Mouse (Mus musculus) midbrain, postnatal 0 days (tissue): Measurements from ENCODE around the gene Nop2. TPM values are rescaled to one million over a fixed set of nuclear protein-coding genes. Genes with fewer than 3 reads are reported as not detected.
A peak's percentile ranks its signal among the peaks of the same experiment; 100 is the strongest.

Experiments used
- ATAC-seq: fragments of 200-750 bp; cut with Nextera tagmentation; 2 replicates; pipeline ENCODE4 v1.8.0; 2017; ENCODE audit warnings: moderate number of reproducible peaks, mild to moderate bottlenecking, moderate TSS enrichment, moderate library complexity; ENCODE audit not compliant: low FRiP score
- DNase-seq: peaks from one replicate; pipeline ENCODE4 v3.0.0-alpha.2; 2015; ENCODE audit warnings: low spot score
- H3K27ac ChIP-seq: fragments of 300-500 bp; sonication (generic); 2 replicates; pipeline ENCODE4 v1.5.1; 2014; ENCODE audit warnings: low read depth, mild to moderate bottlenecking, low read length, mixed read lengths
- H3K27me3 ChIP-seq: fragments of 300-500 bp; sonication (generic); 2 replicates; pipeline ENCODE4 v1.6.1; 2014; ENCODE audit warnings: low read length, control low read depth, mixed read lengths; ENCODE audit not compliant: insufficient read depth
- H3K36me3 ChIP-seq: fragments of 300-500 bp; sonication (generic); 2 replicates; pipeline ENCODE4 v1.6.1; 2014; ENCODE audit warnings: low read length, control low read depth, mixed read lengths; ENCODE audit not compliant: insufficient read depth
- H3K4me1 ChIP-seq: fragments of 300-500 bp; sonication (generic); 2 replicates; pipeline ENCODE4 v1.6.1; 2014; ENCODE audit warnings: mild to moderate bottlenecking, control low read depth, antibody characterized with exemption, low read length, mixed read lengths; ENCODE audit not compliant: insufficient read depth
- H3K4me2 ChIP-seq: fragments of 300-500 bp; sonication (generic); 2 replicates; pipeline ENCODE4 v1.6.1; 2014; ENCODE audit warnings: low read depth, mild to moderate bottlenecking, low read length, mixed read lengths; ENCODE audit not compliant: poor library complexity, severe bottlenecking
- H3K4me3 ChIP-seq: fragments of 300-500 bp; sonication (generic); 2 replicates; pipeline ENCODE4 v1.5.1; 2014; ENCODE audit warnings: low read depth, mild to moderate bottlenecking, low read length, moderate library complexity
- H3K9ac ChIP-seq: fragments of 300-500 bp; sonication (generic); replicated peaks from 2 replicates; pipeline ENCODE4 v1.6.1; 2014; ENCODE audit warnings: mild to moderate bottlenecking, low read length, moderate library complexity, mixed read lengths; ENCODE audit not compliant: poor library complexity, severe bottlenecking
- H3K9me3 ChIP-seq: fragments of 300-500 bp; sonication (generic); 2 replicates; pipeline ENCODE4 v1.6.1; 2016; ENCODE audit warnings: low read length, control low read depth
- CTCF ChIP-seq: IDR thresholded peaks from 2 replicates; pipeline ENCODE4 v1.5.1; 2016; ENCODE audit warnings: antibody characterized with exemption, mild to moderate bottlenecking
- WGBS: fragments of 180-500 bp; shearing (Covaris S2); extraction: QIAGEN DNeasy Blood & Tissue Kit; methylation state at CpG from one replicate; pipeline ENCODE4 v1.1.7; 2014; 5-methylcytosine and 5-hydroxymethylcytosine counted together
- polyA plus RNA-seq: library from polyadenylated mRNA; unstranded; fragments of >200 nt; fragmentation: Nextera tagmentation; extraction: Ambion mirVana; gene quantifications from 2 replicates; pipeline ENCODE4 v1.2.1, GENCODE M21; 2015
- total RNA-seq: library from RNA; depleted of rRNA; stranded (reverse); fragments of >200 nt; gene quantifications from 2 replicates; pipeline ENCODE4 v1.2.3, GENCODE M21; 2014

Gene Nop2
- total and polyA plus RNA-seq, 2 experiments from 2014 or later = 34.5 to 41.4 TPM

DNA sequence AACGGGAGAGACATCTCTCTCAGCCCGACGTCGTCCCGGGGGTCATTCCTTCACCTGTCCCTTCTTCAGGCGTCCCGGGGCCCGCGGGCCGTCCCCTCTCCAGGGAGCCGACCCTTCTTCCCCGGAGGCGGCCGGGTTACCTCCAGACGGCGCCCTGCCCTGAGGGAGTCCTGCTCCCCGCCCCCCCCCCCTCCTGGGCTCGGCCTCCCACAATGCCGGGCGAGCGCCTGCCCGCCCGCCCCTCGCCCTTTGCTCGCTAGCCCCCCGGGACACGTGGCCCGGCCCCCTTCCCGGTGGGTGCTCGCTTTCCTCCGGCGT is 35.5 kb upstream of the Nop2 start:
- WGBS = 0% methylated on average over 6 of the region's 32 CpGs
- ATAC-seq (peak; percentile 9; the same call in 1 of the 2 replicates), DNase-seq (no peak)
- Histone ChIP-seq H3K4me3 (peak overlapping the region; percentile 97), H3K27me3 (no peaks in the 10 kb centered on the region), H3K9ac (peak overlapping the region; percentile 92), H3K9me3 (no peaks in the 10 kb centered on the region), H3K4me1 (peaks cover 23% of the 10 kb centered on the region), H3K36me3 (peaks cover 25% of the 10 kb centered on the region), H3K4me2 (peak overlapping the region; percentile 91), H3K27ac (peak overlapping the region; percentile 90)
- TF ChIP-seq CTCF = no peak

DNA sequence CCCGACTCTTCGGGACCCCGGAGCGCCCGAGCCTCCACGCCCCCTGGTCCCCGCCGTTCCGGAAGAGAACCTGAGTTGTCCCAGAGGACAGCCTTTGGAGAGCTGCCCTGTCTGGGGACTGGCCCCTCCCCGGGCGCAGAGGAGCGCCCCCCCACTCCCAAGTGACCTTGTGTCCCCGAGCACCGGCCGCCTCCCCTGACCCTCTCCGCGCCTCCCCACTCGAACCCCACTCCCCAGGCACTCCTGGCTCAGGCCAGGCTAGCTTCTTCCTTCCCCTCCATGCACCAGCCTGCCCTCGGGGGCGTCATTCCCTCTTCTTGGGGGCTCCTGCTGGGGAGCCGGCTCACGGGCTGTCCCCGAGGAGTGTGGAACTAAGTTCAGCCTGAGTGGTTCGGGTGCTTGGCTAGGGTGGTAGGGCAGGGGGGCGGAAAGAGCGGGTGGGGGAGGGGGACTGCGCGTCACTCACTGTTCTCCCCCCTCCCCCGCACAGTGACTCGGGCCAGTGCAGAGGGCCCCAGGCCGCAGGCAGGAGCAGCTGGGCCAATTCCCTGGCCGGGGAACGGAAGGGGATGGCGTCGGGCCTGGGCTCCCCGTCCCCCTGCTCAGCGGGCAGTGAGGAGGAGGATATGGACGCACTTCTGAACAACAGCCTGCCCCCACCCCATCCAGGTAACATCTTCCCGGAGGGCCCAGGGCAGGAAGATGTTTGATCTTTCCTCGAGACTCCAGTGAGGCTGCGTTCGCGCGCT is 34.9 kb upstream of the Nop2 start:
- peak overlapping the region; percentile 90 for H3K27ac ChIP-seq
- WGBS = under 1% methylated on average over 37 of the region's 44 CpGs
- H3K9ac ChIP-seq = peak overlapping the region; percentile 92
- H3K4me1 ChIP-seq = peaks cover 23% of the 10 kb centered on the region
- ATAC-seq = peak; percentile 28
- H3K4me3 ChIP-seq = peak overlapping the region; percentile 97
- H3K4me2 ChIP-seq = peak overlapping the region; percentile 91
- no peaks in the 10 kb centered on the region for H3K27me3 ChIP-seq
- TF ChIP-seq CTCF = no peak
- H3K36me3 ChIP-seq = peaks cover 30% of the 10 kb centered on the region
- DNase-seq = peak; percentile 68
- H3K9me3 ChIP-seq = no peaks in the 10 kb centered on the region

DNA sequence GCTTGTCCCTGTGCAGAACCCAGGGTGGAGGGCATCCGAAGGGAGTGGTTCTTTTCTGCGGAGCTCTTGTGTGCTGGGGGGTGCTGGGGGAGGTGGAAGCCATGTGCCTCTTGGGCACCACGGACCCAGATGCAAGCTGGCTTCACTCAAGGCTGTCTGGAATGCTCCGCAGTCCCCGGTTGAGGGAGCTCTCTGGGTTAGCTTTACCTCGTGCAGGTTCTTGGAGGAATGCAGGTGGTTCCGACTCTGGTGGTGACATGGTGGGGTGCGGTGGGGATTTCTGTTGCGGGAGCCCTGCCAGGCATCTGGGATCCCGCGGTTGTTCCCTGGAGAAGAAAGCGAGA is 34.4 kb upstream of the Nop2 start:
- 2% methylated on average over 12 of the region's 12 CpGs for WGBS
- H3K4me3 ChIP-seq = peak overlapping the region; percentile 97
- no peaks in the 10 kb centered on the region for H3K27me3 ChIP-seq
- H3K9ac ChIP-seq = peak overlapping the region; percentile 92
- peak overlapping the region; percentile 91 for H3K4me2 ChIP-seq
- peak; percentile 6; the same call in 1 of the 2 replicates for ATAC-seq
- peaks cover 23% of the 10 kb centered on the region for H3K4me1 ChIP-seq
- DNase-seq = peak; percentile 14
- no peaks in the 10 kb centered on the region for H3K9me3 ChIP-seq
- peak; percentile 25; the same call in 1 of the 2 replicates for TF ChIP-seq CTCF
- peaks cover 36% of the 10 kb centered on the region for H3K36me3 ChIP-seq
- peak overlapping the region; percentile 90 for H3K27ac ChIP-seq

DNA sequence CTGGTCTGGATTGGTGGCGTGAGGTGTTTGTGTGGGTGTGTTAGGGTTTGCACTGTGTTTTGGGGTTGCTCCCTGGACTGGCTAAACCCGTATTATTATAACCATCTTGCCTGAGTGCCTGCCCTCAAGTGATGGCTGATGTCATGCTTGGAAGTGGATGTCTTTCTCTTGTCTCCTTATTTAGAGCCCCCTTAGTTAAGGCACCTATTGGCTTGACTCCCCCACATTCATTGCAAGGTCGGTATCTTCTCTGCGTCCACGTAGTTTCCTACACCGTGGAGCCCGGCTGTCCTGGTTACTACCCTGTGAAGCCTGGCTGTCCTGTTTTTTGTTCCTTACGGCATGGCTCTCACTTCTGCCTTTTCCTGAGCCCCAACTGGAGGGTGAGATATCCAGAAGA is 33.8 kb upstream of the Nop2 start:
- no peak for ATAC-seq
- no peaks in the 10 kb centered on the region for H3K27me3 ChIP-seq
- no peaks in the 10 kb centered on the region for H3K9me3 ChIP-seq
- WGBS = 51% methylated on average over 8 of the region's 8 CpGs
- peak overlapping the region; percentile 97 for H3K4me3 ChIP-seq
- TF ChIP-seq CTCF = no peak
- peak overlapping the region; percentile 92 for H3K9ac ChIP-seq
- H3K36me3 ChIP-seq = peaks cover 42% of the 10 kb centered on the region
- peak overlapping the region; percentile 91 for H3K4me2 ChIP-seq
- H3K4me1 ChIP-seq = peaks cover 23% of the 10 kb centered on the region
- DNase-seq = no peak
- no peak overlapping the region; the same call in 1 of the 2 replicates for H3K27ac ChIP-seq

DNA sequence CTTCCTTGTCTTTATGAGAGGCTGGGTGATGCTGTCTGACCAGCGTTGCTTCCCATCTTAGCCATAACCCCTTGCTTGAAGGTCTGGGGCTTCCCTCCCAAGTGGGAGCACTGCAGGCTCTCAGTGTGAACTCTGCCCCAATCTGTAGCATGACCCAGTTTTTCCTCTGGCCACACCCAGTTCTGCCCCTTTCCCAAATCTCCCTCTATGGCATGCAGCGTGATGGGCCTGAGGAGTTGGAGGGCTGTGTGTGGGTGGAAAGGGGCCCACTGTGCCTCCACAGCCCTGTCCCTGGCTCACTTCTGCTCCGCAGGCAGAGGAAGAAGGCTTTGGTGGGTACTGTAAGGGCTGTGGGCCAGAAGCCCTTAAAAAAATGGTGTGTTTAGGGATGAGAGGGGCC is 33.2 kb upstream of the Nop2 start:
- peak overlapping the region; percentile 97 for H3K4me3 ChIP-seq
- no peak for ATAC-seq
- peaks cover 23% of the 10 kb centered on the region for H3K4me1 ChIP-seq
- H3K27ac ChIP-seq = no peak overlapping the region; the same call in 1 of the 2 replicates
- peaks cover 44% of the 10 kb centered on the region for H3K36me3 ChIP-seq
- peak overlapping the region; percentile 91 for H3K4me2 ChIP-seq
- no peak for TF ChIP-seq CTCF
- H3K27me3 ChIP-seq = no peaks in the 10 kb centered on the region
- DNase-seq = no peak
- WGBS = 53% methylated on average over 3 of the region's 3 CpGs
- no peaks in the 10 kb centered on the region for H3K9me3 ChIP-seq
- H3K9ac ChIP-seq = peak overlapping the region; percentile 92

DNA sequence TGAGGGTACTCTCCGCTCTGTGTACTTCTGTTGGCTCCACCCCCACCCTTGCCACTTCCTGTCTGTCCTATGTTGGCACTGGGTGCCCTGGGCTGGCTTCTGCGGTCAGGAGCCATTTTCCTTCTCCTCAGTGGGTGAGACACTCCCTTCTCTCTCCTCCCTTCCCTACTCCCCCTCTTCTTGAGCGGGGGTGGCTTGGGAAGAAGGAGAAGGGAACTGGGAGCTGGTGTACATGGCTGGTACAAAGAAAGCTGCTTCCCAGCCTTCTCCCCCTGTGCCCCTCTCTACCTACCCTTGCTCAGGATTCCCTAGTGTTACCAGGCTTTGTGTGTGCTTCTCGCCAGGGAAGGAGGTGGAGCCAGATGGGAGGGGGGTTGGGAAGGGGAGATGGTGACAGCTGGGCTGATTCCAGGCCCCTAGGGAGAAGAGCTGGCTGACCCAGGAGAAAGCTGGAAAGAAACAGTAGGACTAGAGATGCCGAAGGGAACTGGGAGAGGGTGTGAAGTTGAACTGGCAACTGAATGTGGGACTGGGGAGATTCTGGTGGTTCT is 32.2 kb upstream of the Nop2 start:
- Histone ChIP-seq H3K4me1 (peaks cover 23% of the 10 kb centered on the region), H3K36me3 (peaks cover 51% of the 10 kb centered on the region), H3K27ac (no peak overlapping the region), H3K4me3 (no peak overlapping the region), H3K9me3 (no peaks in the 10 kb centered on the region), H3K27me3 (no peaks in the 10 kb centered on the region), H3K4me2 (peak overlapping the region; percentile 91), H3K9ac (no peak overlapping the region; the same call in 1 of the 2 replicates)
- peak; percentile 63 for DNase-seq
- TF ChIP-seq CTCF = no peak
- ATAC-seq = no peak
- 26% methylated on average over 5 of the region's 5 CpGs for WGBS
